Mouse (Mus musculus): ENCODE data around the gene Usb1. TPM values are rescaled to one million over a fixed set of nuclear protein-coding genes. Genes with fewer than 3 reads are reported as not detected.

Usb1 gene
- polyA plus RNA-seq (2016; fragmentation: Nextera tagmentation; extraction: Ambion mirVana): 38.0 and 38.5 TPM in 2 replicates

DNA sequence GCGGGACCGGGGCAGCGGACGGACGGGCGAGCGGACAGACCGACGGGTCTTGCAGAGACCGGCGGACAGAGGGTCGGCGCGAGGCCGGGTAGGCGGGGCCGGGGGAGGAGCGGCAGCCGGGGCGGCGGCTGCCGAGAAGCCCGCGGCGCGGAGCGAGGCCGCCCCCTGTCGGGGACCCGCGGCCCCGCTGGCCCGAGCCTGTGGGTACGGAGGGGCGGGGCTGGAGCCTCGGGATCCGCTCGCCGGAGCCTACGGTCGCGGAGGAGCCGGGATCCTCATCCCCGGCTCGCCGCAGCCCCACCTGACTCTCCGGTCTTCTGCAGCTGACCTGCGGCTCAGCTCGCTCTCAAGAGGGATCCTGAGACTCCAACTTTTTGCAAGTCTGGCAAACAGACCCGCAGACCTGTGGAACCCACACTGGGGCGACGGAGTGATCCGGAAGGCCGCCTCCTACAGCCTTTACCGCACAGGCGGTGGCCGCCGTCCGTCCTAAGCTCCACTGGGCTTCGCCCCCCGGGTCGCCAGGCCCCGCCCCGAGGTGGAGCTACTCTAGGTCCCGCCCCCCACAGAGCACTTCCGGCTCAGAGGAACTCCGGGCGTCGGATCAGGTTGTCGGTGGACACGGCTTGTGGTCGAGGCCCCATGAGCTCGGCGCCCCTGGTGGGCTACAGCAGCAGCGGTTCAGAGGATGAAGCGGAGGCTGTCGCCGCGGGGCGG is at the start of gene Usb1, which contains the start of gene Zfp319:
TSS of gene Usb1 (plus strand) at position 565 of the 717 bp plus-strand sequence.
TSS of gene Zfp319 (minus strand) at position 231 of the 717 bp plus-strand sequence.
- no peaks in the 10 kb centered on the region for H3K27me3 ChIP-seq
- peak within 1 kb of the TSS; percentile 93 for H3K4me3 ChIP-seq
- peak within 1 kb of the TSS; percentile 86 for H3K4me2 ChIP-seq (replicated peaks)
- peaks cover 20% of the 10 kb centered on the region for H3K4me1 ChIP-seq
- H3K27ac ChIP-seq: peak within 1 kb of the TSS; percentile 98
- peaks cover 32% of the 10 kb centered on the region for H3K36me3 ChIP-seq
- WGBS: under 1% methylated on average over 69 of the region's 80 CpGs
- H3K9me3 ChIP-seq (replicated peaks): no peaks in the 10 kb centered on the region
- ATAC-seq (ENCODE audit: low FRiP score): peak; percentile 94
- H3K9ac ChIP-seq: peak within 1 kb of the TSS; percentile 94

DNA sequence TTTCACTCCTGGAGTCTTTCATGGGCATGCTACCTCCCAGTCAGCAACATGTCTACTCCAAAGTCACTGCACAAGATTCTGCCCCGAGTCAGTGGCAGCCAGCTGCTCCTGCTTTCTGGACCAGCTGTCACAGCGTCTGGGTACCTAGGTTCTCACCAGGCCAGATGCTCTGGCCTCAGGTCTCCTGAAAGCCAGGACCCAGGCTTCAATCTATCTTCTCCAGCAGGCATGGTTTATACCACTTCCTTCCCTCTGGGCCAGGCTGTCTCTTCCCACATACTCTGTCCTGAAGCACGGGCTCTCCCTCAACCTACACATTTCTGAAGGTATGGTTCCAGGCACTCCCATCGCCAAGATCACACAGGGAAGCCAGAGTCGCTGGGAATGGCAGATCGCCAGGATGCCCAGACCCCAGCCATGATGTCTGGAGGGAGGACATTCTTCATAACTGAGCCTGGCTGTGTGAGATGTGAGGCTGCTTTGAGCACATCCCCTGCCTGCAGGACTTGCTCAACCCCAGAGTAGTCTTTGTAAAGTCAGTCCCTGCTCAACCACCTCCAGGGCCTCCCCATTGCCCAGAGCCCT is 42.9 kb upstream of the Usb1 start:
- ATAC-seq (ENCODE audit: low FRiP score): no peak
- H3K4me2 ChIP-seq (replicated peaks): no peak overlapping the region
- no peaks in the 10 kb centered on the region; the same call in 1 of the 2 replicates for H3K4me1 ChIP-seq
- 73% methylated on average over 6 of the region's 6 CpGs for WGBS
- H3K27ac ChIP-seq: no peak overlapping the region
- H3K36me3 ChIP-seq: no peaks in the 10 kb centered on the region
- no peak overlapping the region for H3K9ac ChIP-seq
- no peaks in the 10 kb centered on the region for H3K27me3 ChIP-seq
- H3K4me3 ChIP-seq: no peak overlapping the region
- H3K9me3 ChIP-seq (replicated peaks): no peaks in the 10 kb centered on the region

DNA sequence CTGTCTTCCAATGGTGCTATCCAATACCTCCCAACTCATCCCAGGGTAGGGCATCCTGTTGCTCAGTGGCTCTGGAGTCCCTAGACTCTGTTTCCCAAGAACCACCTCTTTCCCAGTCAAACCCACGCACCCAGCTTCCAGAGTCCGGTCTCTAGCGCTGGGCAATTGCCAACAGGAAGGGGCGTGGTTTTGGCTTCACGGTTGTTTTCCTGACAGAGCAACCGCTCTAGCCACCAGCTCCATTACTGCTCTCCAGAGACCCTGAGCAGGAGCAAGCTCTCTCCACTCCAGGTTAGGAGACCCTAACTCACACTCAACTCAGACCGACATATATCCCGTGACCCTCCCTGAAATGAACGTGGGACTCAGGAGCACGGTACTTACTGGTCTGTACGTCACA is 38.9 kb upstream of the Usb1 start:
- no peaks in the 10 kb centered on the region for H3K27me3 ChIP-seq
- no peaks in the 10 kb centered on the region; the same call in 1 of the 2 replicates for H3K4me1 ChIP-seq
- H3K9ac ChIP-seq: no peak overlapping the region
- H3K4me3 ChIP-seq: no peak overlapping the region
- no peak overlapping the region for H3K4me2 ChIP-seq (replicated peaks)
- no peak overlapping the region for H3K27ac ChIP-seq
- 81% methylated on average over 11 of the region's 11 CpGs for WGBS
- no peaks in the 10 kb centered on the region for H3K9me3 ChIP-seq (replicated peaks)
- no peak for ATAC-seq (ENCODE audit: low FRiP score)
- H3K36me3 ChIP-seq: no peaks in the 10 kb centered on the region

GRCm38 (mm10) chr8:95293891-95294290 is 38.2 kb upstream of the Usb1 start:
- H3K9ac ChIP-seq: no peak overlapping the region
- 83% methylated on average over 7 of the region's 7 CpGs for WGBS
- H3K4me2 ChIP-seq (replicated peaks): no peak overlapping the region
- H3K36me3 ChIP-seq: no peaks in the 10 kb centered on the region
- H3K4me3 ChIP-seq: no peak overlapping the region
- H3K27ac ChIP-seq: peak overlapping the region; percentile 44; the same call in 1 of the 2 replicates
- H3K9me3 ChIP-seq (replicated peaks): no peaks in the 10 kb centered on the region
- no peak for ATAC-seq (ENCODE audit: low FRiP score)
- H3K4me1 ChIP-seq: no peaks in the 10 kb centered on the region; the same call in 1 of the 2 replicates
- no peaks in the 10 kb centered on the region for H3K27me3 ChIP-seq

DNA sequence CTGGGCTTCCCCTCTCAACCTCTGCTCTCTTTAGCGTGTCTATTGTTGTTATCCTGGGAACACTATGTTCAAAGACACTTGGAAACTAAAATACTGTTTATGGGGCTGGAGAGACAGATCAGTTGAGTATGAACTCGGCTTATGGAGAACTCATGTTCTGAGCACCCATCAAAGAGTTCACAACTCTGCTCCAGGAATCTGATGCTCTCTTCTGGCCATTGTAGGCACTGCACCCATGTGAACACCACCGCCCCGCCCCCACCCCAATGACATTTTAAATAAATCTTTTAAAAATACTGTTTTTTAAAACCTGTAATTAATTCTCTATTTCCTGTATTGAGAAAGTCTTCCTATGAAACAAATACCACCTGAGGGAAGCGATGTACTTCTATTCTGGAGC is 29.7 kb upstream of the Usb1 start:
- H3K4me2 ChIP-seq (replicated peaks): no peak overlapping the region
- H3K4me3 ChIP-seq: no peak overlapping the region
- H3K27ac ChIP-seq: no peak overlapping the region
- H3K4me1 ChIP-seq: no peaks in the 10 kb centered on the region
- H3K9ac ChIP-seq: no peak overlapping the region
- H3K36me3 ChIP-seq: no peaks in the 10 kb centered on the region
- no peaks in the 10 kb centered on the region for H3K27me3 ChIP-seq
- no peak for ATAC-seq (ENCODE audit: low FRiP score)
- H3K9me3 ChIP-seq (replicated peaks): no peaks in the 10 kb centered on the region
- 24% methylated on average over 5 of the region's 5 CpGs for WGBS

DNA sequence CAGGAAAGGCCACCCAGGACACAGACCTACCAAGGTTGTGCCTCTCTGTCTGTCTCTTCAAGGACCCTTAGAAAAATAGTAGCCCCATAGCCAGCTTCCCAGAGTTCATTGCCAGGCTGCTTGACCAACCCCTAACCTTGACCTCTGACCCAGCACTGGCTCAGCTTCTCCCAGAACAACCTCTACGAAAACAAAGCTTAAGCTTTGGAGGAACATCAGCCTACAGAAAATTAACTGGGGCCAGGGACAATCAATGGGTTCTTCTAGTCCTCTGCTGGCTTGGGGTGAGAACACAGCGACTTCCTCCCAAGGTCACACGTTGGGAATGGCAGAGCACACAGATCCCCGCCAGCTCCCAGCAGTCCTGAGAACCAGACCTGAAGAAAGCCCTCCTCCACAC is 26.6 kb upstream of the Usb1 start:
- WGBS: 83% methylated on average over 4 of the region's 4 CpGs

DNA sequence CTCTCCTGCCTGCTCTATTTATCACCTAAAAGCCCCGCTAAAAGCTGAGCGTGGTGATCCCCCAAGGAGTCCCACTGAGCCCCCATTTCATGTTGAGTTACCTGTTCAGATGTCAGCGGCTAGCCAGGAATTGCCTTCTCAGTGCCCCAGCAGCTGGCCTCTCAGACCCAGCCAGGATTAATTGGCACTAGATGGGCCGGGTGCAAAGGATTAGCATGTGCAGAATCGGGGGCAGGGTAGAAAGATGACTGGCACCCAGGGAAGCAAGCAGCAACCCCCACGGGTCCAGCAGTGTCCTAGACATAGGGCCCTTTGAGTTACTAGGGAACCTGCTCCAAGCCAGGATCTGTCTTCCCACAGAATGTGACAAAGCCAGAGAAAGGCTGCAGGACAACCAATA is 25.7 kb upstream of the Usb1 start, which contains the start of gene Cngb1:
TSS of gene Cngb1 (minus strand) at position 155 of the 400 bp plus-strand sequence.
- H3K4me3 ChIP-seq: no peak within 1 kb of the TSS
- no peak within 1 kb of the TSS for H3K9ac ChIP-seq
- H3K27me3 ChIP-seq: no peaks in the 10 kb centered on the region
- no peaks in the 10 kb centered on the region for H3K9me3 ChIP-seq (replicated peaks)
- no peaks in the 10 kb centered on the region for H3K36me3 ChIP-seq
- peaks cover 13% of the 10 kb centered on the region for H3K4me1 ChIP-seq
- no peak for ATAC-seq (ENCODE audit: low FRiP score)
- H3K4me2 ChIP-seq (replicated peaks): no peak within 1 kb of the TSS
- WGBS: 53% methylated on average over 6 of the region's 6 CpGs
- no peak within 1 kb of the TSS for H3K27ac ChIP-seq

More for the DNA sequence above, 26.6 kb upstream of the Usb1 start:
- Histone ChIP-seq H3K27me3 (no peaks in the 10 kb centered on the region), H3K4me3 (no peak overlapping the region), H3K9ac (no peak overlapping the region), H3K27ac (no peak overlapping the region), H3K4me2 (replicated peaks) (no peak overlapping the region), H3K4me1 (peaks cover 4% of the 10 kb centered on the region), H3K9me3 (replicated peaks) (no peaks in the 10 kb centered on the region), H3K36me3 (no peaks in the 10 kb centered on the region)
- ATAC-seq (ENCODE audit: low FRiP score): no peak

DNA sequence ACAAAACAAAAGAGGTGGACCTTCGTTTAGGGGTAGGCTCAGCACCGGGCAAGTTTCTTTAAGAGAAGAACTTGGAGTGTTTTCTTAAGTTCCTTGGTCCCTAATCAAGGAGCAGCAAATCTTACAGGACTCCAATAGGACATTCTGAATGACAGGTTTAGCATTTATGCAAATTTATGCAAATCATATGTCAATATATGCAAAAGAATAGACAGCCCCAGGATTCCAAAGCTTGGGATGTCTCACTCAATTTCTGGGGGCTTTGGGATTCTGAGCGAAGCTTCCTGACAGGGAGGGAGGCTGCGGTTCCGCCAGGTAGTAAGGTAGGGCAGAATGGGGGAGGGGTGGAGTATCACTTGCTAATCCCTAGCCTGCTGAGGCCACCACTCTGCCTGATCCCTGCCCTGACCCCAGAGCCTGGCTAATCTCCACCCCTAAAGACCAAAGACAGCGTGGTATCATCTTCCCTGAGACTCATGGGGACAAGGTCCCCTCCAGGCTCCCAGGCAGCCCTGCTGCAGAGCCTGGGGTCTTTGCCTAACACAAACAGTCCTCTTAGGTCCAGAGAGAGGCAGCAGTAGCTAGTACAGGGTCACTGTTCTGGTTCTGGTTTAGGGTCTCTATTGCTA is 21.6 kb upstream of the Usb1 start, which contains the start of gene Tepp:
TSS of gene Tepp (plus strand) at position 225 of the 629 bp plus-strand sequence.
- no peak within 1 kb of the TSS for H3K4me3 ChIP-seq
- H3K9me3 ChIP-seq (replicated peaks): no peaks in the 10 kb centered on the region
- ATAC-seq (ENCODE audit: low FRiP score): peak; percentile 72
- 31% methylated on average over 6 of the region's 6 CpGs for WGBS
- no peaks in the 10 kb centered on the region for H3K27me3 ChIP-seq
- H3K36me3 ChIP-seq: no peaks in the 10 kb centered on the region
- peak within 1 kb of the TSS; percentile 27 for H3K4me2 ChIP-seq (replicated peaks)
- H3K9ac ChIP-seq: no peak within 1 kb of the TSS
- peaks cover 14% of the 10 kb centered on the region for H3K4me1 ChIP-seq
- no peak within 1 kb of the TSS for H3K27ac ChIP-seq

- Histone ChIP-seq H3K27me3 (no peaks in the 10 kb centered on the region), H3K27ac (no peak overlapping the region), H3K36me3 (no peaks in the 10 kb centered on the region), H3K4me1 (peaks cover 14% of the 10 kb centered on the region), H3K4me2 (replicated peaks) (no peak overlapping the region), H3K9ac (no peak overlapping the region), H3K9me3 (replicated peaks) (no peaks in the 10 kb centered on the region), H3K4me3 (no peak overlapping the region)
- 67% methylated on average over 18 of the region's 18 CpGs for WGBS
- no peak for ATAC-seq (ENCODE audit: low FRiP score)
These were observed 19.2 kb upstream of the Usb1 start for GRCm38 (mm10) chr8:95312836-95313235.

DNA sequence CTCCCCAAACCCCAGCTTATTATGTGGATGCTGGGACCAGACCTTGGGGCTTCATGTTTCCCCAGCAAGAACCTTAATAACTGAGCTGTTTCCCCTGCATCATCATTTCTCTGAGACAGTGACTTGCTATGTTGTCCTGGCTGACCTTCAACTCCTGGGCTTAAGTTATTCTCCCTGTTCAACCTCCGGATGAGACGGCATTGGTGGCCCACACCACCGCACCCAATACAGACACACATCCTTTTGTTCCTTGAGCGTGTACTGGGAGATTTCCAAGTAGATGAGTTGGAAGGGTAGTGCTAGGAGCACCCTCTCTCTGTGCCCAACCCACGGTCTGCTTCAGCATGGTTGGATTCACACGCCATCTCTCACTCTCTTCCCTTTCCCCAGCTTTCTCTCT is 18.2 kb upstream of the Usb1 start:
- H3K9ac ChIP-seq: no peak overlapping the region
- H3K27me3 ChIP-seq: no peaks in the 10 kb centered on the region; the same call in 1 of the 2 replicates
- peaks cover 14% of the 10 kb centered on the region for H3K4me1 ChIP-seq
- H3K9me3 ChIP-seq (replicated peaks): no peaks in the 10 kb centered on the region
- 88% methylated on average over 6 of the region's 6 CpGs for WGBS
- no peak overlapping the region for H3K4me3 ChIP-seq
- H3K4me2 ChIP-seq (replicated peaks): no peak overlapping the region
- no peak for ATAC-seq (ENCODE audit: low FRiP score)
- no peak overlapping the region for H3K27ac ChIP-seq
- no peaks in the 10 kb centered on the region for H3K36me3 ChIP-seq

DNA sequence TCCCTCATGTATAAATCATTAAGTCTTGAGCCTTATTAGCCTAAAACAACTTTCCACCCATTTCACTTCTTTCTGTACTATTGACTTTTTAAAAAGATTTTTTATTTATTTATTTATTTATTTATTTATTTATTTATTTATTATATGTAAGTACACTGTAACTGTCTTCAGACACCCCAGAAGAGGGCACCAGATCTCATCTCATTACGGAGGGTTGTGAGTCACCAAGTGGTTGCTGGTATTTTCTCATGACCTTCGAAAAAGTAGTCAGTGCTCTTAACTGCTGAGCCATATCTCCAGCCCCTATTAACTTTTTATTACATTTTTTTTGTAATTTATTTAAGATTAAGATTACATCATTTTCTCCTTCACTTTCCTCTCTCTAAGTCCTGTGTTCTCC is 17.4 kb upstream of the Usb1 start:
- Histone ChIP-seq H3K4me1 (peaks cover 14% of the 10 kb centered on the region), H3K27ac (no peak overlapping the region), H3K4me3 (no peak overlapping the region), H3K9me3 (replicated peaks) (no peaks in the 10 kb centered on the region), H3K36me3 (no peaks in the 10 kb centered on the region), H3K9ac (no peak overlapping the region), H3K4me2 (replicated peaks) (no peak overlapping the region), H3K27me3 (peaks cover 5% of the 10 kb centered on the region)
- no peak for ATAC-seq (ENCODE audit: low FRiP score)
- 79% methylated on average over 2 of the region's 2 CpGs for WGBS

DNA sequence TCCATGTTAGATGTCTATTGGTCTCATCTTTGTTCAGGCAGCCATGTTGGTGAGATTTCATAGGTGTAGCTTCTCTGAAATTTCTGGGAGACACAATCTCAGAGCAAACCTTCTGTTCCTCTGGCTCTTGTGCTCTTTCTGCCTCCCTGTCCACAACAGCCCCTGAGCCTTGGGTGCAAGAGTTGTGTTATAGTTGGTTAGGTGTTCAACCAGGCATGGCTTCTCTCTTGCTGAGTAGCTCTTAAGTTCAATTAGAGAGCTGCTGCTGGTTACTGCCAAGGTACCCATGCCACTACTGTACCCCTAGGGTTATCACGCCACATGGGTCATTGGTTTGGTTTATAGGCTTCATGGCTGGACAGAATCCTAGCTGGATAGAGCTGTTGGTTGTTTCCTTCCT is 16.7 kb upstream of the Usb1 start:
- WGBS: 90% methylated on average over 1 of the region's 1 CpGs
- no peak overlapping the region for H3K9ac ChIP-seq
- H3K27me3 ChIP-seq: peaks cover 11% of the 10 kb centered on the region

More for the DNA sequence above, 16.7 kb upstream of the Usb1 start:
- Histone ChIP-seq H3K4me3 (no peak overlapping the region), H3K27ac (no peak overlapping the region), H3K4me1 (peaks cover 17% of the 10 kb centered on the region), H3K4me2 (replicated peaks) (no peak overlapping the region), H3K9me3 (replicated peaks) (no peaks in the 10 kb centered on the region), H3K36me3 (no peaks in the 10 kb centered on the region)
- no peak for ATAC-seq (ENCODE audit: low FRiP score)

Data from hindbrain, embryonic 12.5 days (tissue).